Mouse (Mus musculus) C2C12 (cell line): ENCODE data around the gene Ppp1r3c. TPM values are rescaled to one million over a fixed set of nuclear protein-coding genes. Genes with fewer than 3 reads are reported as not detected.
"Not testable (repeated sequence)": the region's sequence is repeated elsewhere in the genome, so short reads cannot be mapped to it uniquely, and the experiment has no call there.

Source experiments
- H3K27me3 ChIP-seq: one replicate; pipeline ENCODE4 v1.6.1; 2011; ENCODE audit not compliant: control insufficient read depth, insufficient read depth, insufficient read length
- H3K36me3 ChIP-seq: one replicate; pipeline ENCODE4 v1.6.1; 2011; ENCODE audit not compliant: control insufficient read depth, insufficient read depth
- H3K4me3 ChIP-seq: one replicate; pipeline ENCODE4 v1.5.1; 2011; ENCODE audit warnings: mild to moderate bottlenecking, control low read depth; ENCODE audit not compliant: poor library complexity, insufficient read depth, severe bottlenecking
- H3K79me2 ChIP-seq: one replicate; pipeline ENCODE4 v1.6.1; 2011; ENCODE audit not compliant: control insufficient read depth, insufficient read depth
- H3K79me3 ChIP-seq: one replicate; pipeline ENCODE4 v1.6.1; 2011; ENCODE audit warnings: low read depth, control low read depth
- H3ac ChIP-seq: one replicate; pipeline ENCODE3; 2011; ENCODE audit warnings: low read depth; ENCODE audit not compliant: control insufficient read depth, insufficient read length
- CEBPB ChIP-seq: IDR thresholded peaks from one replicate; pipeline ENCODE4 v1.6.1; 2011; ENCODE audit warnings: low read depth, mild to moderate bottlenecking, control low read depth, moderate library complexity
- CTCF ChIP-seq: IDR thresholded peaks from one replicate; pipeline ENCODE4 v1.5.1; 2011; ENCODE audit not compliant: control insufficient read depth, insufficient read depth, insufficient read length
- FOSL1 ChIP-seq: IDR thresholded peaks from one replicate; pipeline ENCODE4 v1.8.0; 2011; ENCODE audit warnings: mild to moderate bottlenecking, low read length; ENCODE audit not compliant: poor library complexity, insufficient read depth, severe bottlenecking
- MAX ChIP-seq: IDR thresholded peaks from one replicate; pipeline ENCODE4 v1.6.1; 2011; ENCODE audit warnings: mild to moderate bottlenecking, control low read depth
- MYOD1 ChIP-seq: IDR thresholded peaks from one replicate; pipeline ENCODE4 v1.6.1; 2011; ENCODE audit warnings: low read depth; ENCODE audit not compliant: control insufficient read depth, insufficient read length
- MYOG ChIP-seq: IDR thresholded peaks from one replicate; pipeline ENCODE4 v1.6.1; 2011; ENCODE audit not compliant: control insufficient read depth, insufficient read length; ENCODE audit errors: extremely low read depth
- USF1 ChIP-seq: IDR thresholded peaks from one replicate; pipeline ENCODE4 v1.6.1; 2011; ENCODE audit warnings: low read depth, mild to moderate bottlenecking, control low read depth, moderate library complexity
- polyA plus RNA-seq: library from polyadenylated mRNA; unstranded; fragments of >200 nt; fragmentation: generic; extraction: Trizol; gene quantifications from one replicate; pipeline ENCODE4 v1.2.1, GENCODE M21; 2012; ENCODE audit warnings: missing spikeins

Ppp1r3c gene
- polyA plus RNA-seq, 1 experiment = not detected

DNA sequence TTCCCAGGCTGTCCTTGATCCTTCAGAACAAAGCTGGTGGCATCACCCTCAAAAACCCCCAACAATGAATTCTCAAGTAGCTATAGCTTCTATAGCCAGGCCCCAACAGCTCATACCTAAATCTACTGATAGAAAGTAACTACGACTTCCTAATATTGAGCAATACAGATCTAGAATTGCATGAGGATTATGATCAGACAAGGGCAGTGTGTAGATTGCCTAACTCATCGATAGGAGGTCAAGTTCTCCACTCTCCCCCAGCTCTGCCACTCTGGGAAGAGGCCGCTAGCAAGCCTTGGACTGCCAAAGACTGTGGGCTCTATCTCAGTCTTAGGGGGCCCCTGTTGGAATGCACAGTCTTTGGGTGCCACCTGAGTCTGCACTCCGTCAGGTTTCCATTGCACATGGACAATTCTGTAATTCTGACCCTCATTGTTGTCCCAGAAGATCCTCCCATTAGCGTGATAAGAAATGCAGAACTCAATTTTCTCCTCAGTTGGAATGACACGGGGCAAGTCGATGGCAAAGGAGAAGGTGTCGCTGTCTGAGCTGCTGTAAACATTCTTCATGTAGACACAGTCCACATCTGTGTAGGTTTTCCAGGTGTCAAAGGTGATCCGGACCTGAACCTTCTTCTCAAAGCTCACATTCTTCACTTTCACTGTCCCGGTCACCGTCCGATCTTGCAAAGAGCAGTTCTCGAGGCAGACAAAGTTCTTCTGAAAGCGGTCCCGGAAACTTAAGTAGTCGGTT is 3.1 kb downstream of the Ppp1r3c start:
- peaks cover 21% of the 10 kb centered on the region for H3K27me3 ChIP-seq
- H3K79me2 ChIP-seq = no peaks in the 10 kb centered on the region
- no peak for TF ChIP-seq FOSL1
- no peak for TF ChIP-seq USF1
- TF ChIP-seq MAX = no peak
- no peak overlapping the region for H3K4me3 ChIP-seq
- no peak overlapping the region for H3ac ChIP-seq
- no peaks in the 10 kb centered on the region for H3K79me3 ChIP-seq
- no peaks in the 10 kb centered on the region for H3K36me3 ChIP-seq

DNA sequence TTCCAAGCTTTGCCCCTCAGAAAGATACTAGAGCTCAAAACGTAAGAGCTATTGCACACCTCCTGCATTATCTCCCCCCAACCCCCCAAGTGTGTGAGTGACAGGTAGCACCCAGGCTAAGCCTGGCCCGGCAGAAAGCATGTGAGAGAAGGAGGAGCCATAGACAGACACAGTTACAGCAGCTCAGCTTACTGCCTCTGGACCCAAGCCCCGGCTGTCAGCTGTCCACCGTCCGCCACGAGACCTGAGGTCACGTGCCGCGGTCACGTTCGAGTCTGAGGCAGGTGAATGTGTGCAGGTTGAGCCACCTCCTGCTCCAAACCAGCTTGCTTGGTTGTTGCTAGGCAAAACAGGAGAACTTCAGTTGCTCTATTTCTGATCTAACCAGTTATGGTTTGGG is 5.1 kb downstream of the Ppp1r3c start:
- H3ac ChIP-seq = no peak overlapping the region
- TF ChIP-seq MYOD1 (no peak), MYOG (no peak), MAX (no peak), FOSL1 (no peak), CTCF (no peak), CEBPB (no peak), USF1 (no peak)
- H3K27me3 ChIP-seq = peaks cover 16% of the 10 kb centered on the region
- H3K36me3 ChIP-seq = no peaks in the 10 kb centered on the region
- H3K79me2 ChIP-seq = no peaks in the 10 kb centered on the region
- no peaks in the 10 kb centered on the region for H3K79me3 ChIP-seq
- no peak overlapping the region for H3K4me3 ChIP-seq

DNA sequence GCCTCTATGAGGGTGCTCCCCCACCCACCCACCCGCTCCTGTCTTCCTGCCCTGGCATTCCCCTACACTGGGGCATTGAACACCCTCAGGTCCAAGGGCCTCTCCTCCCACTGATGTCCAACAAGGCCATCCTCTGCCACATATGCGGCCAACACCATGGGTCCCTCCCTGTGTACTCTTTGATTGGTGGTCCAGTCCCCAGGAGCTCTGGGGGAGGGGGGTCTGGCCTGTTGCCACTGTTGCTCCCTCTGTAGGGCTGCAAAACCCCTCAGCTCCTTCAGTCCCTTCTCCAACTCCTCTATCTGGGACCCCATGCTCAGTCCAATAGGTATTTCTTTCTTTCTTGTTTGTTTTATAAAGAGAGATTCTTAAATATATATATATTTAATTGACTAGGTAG is 6.0 kb downstream of the Ppp1r3c start:
- H3K27me3 ChIP-seq = peaks cover 17% of the 10 kb centered on the region
- not testable (repeated sequence) for H3K36me3 ChIP-seq, H3K79me3 ChIP-seq, H3ac ChIP-seq, H3K79me2 ChIP-seq, H3K4me3 ChIP-seq

DNA sequence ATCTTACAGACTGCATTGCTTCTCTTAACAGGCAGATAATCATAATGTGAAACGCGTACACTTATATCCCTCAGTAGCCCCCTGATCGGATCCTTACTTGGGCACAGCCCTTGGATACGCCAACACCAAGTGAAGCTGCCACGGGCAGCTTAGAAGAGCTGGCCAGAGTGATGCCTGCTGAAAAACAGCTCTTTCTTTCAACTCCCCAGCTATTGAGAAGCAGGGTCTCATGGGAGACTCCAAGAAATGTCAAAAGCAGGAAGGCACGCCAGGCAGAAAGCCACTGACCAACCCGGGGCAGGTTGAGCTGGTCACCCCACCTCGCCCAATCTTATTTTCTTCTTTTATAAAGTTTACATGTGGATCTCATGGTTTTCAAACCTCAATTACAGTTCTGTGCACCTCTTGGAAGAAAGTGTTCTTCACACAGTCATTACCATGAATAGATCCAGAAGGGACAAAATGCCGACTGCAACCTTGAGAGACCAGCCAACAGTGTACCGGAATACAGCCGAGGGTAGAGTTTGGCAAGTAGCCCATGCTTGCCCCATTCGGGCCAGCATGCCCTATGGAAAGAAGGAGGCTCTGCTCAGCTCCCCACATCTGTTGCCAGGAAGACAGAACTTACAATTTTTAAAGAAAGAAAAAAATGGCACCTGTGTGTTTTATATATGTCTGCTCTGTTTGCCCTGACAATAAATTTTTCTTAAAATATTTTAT is 7.6 kb downstream of the Ppp1r3c start:
- Histone ChIP-seq H3ac (no peak overlapping the region), H3K36me3 (no peaks in the 10 kb centered on the region), H3K4me3 (no peak overlapping the region), H3K27me3 (peaks cover 17% of the 10 kb centered on the region), H3K79me3 (no peaks in the 10 kb centered on the region), H3K79me2 (no peaks in the 10 kb centered on the region)
- TF ChIP-seq USF1 (no peak), MAX (no peak), MYOD1 (no peak), FOSL1 (no peak), CEBPB (no peak), MYOG (no peak)

DNA sequence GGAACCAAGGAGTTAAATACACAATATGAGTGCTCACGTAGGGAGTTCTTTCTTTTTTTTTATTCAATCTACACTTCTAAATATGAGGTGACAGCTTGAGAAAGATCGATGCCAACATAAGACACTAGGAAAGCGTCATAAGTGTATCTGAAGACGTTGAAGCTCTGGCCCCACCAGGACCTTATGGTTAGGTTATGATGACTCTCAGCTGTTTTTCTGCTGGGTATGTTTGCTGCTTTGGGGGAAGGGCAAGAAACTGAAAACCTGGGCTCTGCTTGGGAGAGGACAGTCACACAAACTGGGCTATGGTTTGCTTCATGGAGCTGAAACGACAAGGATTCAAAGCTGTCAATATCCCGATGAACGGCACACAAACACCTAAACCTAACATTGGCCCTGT is 11.5 kb downstream of the Ppp1r3c start:
- no peak overlapping the region for H3K4me3 ChIP-seq
- peaks cover 3% of the 10 kb centered on the region for H3K27me3 ChIP-seq
- no peaks in the 10 kb centered on the region for H3K36me3 ChIP-seq
- TF ChIP-seq MYOD1 = no peak
- no peak for TF ChIP-seq USF1
- TF ChIP-seq MAX = no peak
- TF ChIP-seq CTCF = no peak
- TF ChIP-seq FOSL1 = no peak
- no peak for TF ChIP-seq MYOG
- no peak for TF ChIP-seq CEBPB
- no peaks in the 10 kb centered on the region for H3K79me2 ChIP-seq
- H3K79me3 ChIP-seq = no peaks in the 10 kb centered on the region
- H3ac ChIP-seq = no peak overlapping the region

DNA sequence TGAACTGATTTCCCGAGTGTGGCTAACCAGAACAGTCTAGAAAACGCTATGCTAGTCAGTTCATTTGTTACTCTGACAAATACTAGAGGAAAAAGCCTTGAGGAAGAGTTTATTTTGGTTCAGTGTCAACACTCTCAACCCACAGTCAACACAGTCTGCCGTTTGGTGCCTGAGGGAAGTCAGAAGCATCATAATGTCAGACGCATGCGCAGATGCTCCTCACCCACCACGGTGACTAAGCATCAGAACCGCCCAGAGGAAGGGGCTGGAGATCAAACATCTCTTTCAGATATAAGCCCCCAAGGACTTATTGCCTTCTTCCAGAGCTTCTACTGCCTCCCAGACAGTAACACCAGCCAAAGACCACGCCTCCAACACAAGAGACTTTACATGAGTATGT is 15.3 kb downstream of the Ppp1r3c start:
- H3K36me3 ChIP-seq = no peaks in the 10 kb centered on the region
- TF ChIP-seq CTCF (no peak), FOSL1 (no peak)
- peaks cover 3% of the 10 kb centered on the region for H3K27me3 ChIP-seq
- H3ac ChIP-seq = no peak overlapping the region
- no peak overlapping the region for H3K4me3 ChIP-seq
- no peaks in the 10 kb centered on the region for H3K79me3 ChIP-seq
- no peaks in the 10 kb centered on the region for H3K79me2 ChIP-seq
